Mouse (Mus musculus): ENCODE results near the gene Mydgf.

- peak; percentile 22; the same call in 1 of the 2 replicates for TF ChIP-seq POLR2A (IDR thresholded peaks at IDR 0.05; ENCODE audit: control insufficient read depth, low read depth, low read length)
- TF ChIP-seq CTCF (IDR thresholded peaks at IDR 0.05; ENCODE audit: control insufficient read depth, insufficient read depth, insufficient replicate concordance, low read depth, low read length) = no peak
Observed at GRCm38 (mm10) chr17:56218377-56219191, 34.9 kb upstream of the Mydgf start, which contains the start of gene Dpp9.
